Mouse (Mus musculus): Measurements from ENCODE around the gene Hpse2. TPM values are rescaled to one million over a fixed set of nuclear protein-coding genes. Genes with fewer than 3 reads are reported as not detected.

Gene Hpse2
- polyA plus RNA-seq, 1 experiment from 2014 or later: 0.73 TPM

- Histone ChIP-seq H3K27ac (ENCODE audit: low read depth, low read length) (no peak overlapping the region), H3K9me3 (ENCODE audit: control insufficient read depth, low read length) (no peaks in the 10 kb centered on the region), H3K4me3 (ENCODE audit: low read depth, low read length) (no peak overlapping the region), H3K9ac (ENCODE audit: low read depth, low read length) (no peak overlapping the region), H3K4me1 (replicated peaks; ENCODE audit: control insufficient read depth, insufficient read depth, low read length) (no peaks in the 10 kb centered on the region; the same call in 1 of the 2 replicates), H3K27me3 (ENCODE audit: control insufficient read depth, insufficient read depth, low read length) (no peaks in the 10 kb centered on the region), H3K4me2 (replicated peaks; ENCODE audit: low read depth, low read length) (no peak overlapping the region), H3K36me3 (ENCODE audit: control insufficient read depth, insufficient read depth, low read length) (no peaks in the 10 kb centered on the region)
- ATAC-seq (ENCODE audit: low FRiP score) (peak; percentile 75), DNase-seq (ENCODE audit: low spot score) (peak; percentile 64)
- WGBS: 30% methylated on average over 4 of the region's 4 CpGs
Measured at GRCm38 (mm10) chr19:42744162-42744586, 644.0 kb downstream of the Hpse2 start.

- Histone ChIP-seq H3K9ac (ENCODE audit: low read depth, low read length) (0 out of 2 replicates have a peak overlapping the region, but pooled peaks have one; percentile 7), H3K36me3 (ENCODE audit: control insufficient read depth, insufficient read depth, low read length) (no peaks in the 10 kb centered on the region), H3K27me3 (ENCODE audit: control insufficient read depth, insufficient read depth, low read length) (no peaks in the 10 kb centered on the region), H3K4me2 (replicated peaks; ENCODE audit: low read depth, low read length) (no peak overlapping the region), H3K9me3 (ENCODE audit: control insufficient read depth, low read length) (no peaks in the 10 kb centered on the region), H3K4me1 (replicated peaks; ENCODE audit: control insufficient read depth, insufficient read depth, low read length) (no peaks in the 10 kb centered on the region; the same call in 1 of the 2 replicates), H3K4me3 (ENCODE audit: low read depth, low read length) (no peak overlapping the region), H3K27ac (ENCODE audit: low read depth, low read length) (no peak overlapping the region)
- ATAC-seq (ENCODE audit: low FRiP score) (no peak), DNase-seq (ENCODE audit: low spot score) (no peak)
- 49% methylated on average over 16 of the region's 16 CpGs for WGBS
Measured at GRCm38 (mm10) chr19:42743261-42743660, 644.9 kb downstream of the Hpse2 start.

- WGBS: 82% methylated on average over 14 of the region's 14 CpGs
- H3K27me3 ChIP-seq (ENCODE audit: control insufficient read depth, insufficient read depth, low read length): no peaks in the 10 kb centered on the region
- H3K9ac ChIP-seq (ENCODE audit: low read depth, low read length): no peak overlapping the region
- H3K9me3 ChIP-seq (ENCODE audit: control insufficient read depth, low read length): no peaks in the 10 kb centered on the region
- no peak overlapping the region for H3K4me2 ChIP-seq (replicated peaks; ENCODE audit: low read depth, low read length)
- ATAC-seq (ENCODE audit: low FRiP score) (no peak), DNase-seq (ENCODE audit: low spot score) (no peak)
- no peaks in the 10 kb centered on the region; the same call in 1 of the 2 replicates for H3K4me1 ChIP-seq (replicated peaks; ENCODE audit: control insufficient read depth, insufficient read depth, low read length)
- no peaks in the 10 kb centered on the region for H3K36me3 ChIP-seq (ENCODE audit: control insufficient read depth, insufficient read depth, low read length)
- no peak overlapping the region for H3K27ac ChIP-seq (ENCODE audit: low read depth, low read length)
- no peak overlapping the region for H3K4me3 ChIP-seq (ENCODE audit: low read depth, low read length)
Measured at GRCm38 (mm10) chr19:42741884-42742283, 646.3 kb downstream of the Hpse2 start.

- Histone ChIP-seq H3K27me3 (ENCODE audit: control insufficient read depth, insufficient read depth, low read length) (no peaks in the 10 kb centered on the region), H3K9me3 (ENCODE audit: control insufficient read depth, low read length) (no peaks in the 10 kb centered on the region), H3K36me3 (ENCODE audit: control insufficient read depth, insufficient read depth, low read length) (no peaks in the 10 kb centered on the region), H3K9ac (ENCODE audit: low read depth, low read length) (no peak overlapping the region), H3K4me3 (ENCODE audit: low read depth, low read length) (no peak overlapping the region), H3K4me1 (replicated peaks; ENCODE audit: control insufficient read depth, insufficient read depth, low read length) (no peaks in the 10 kb centered on the region; the same call in 1 of the 2 replicates), H3K27ac (ENCODE audit: low read depth, low read length) (no peak overlapping the region), H3K4me2 (replicated peaks; ENCODE audit: low read depth, low read length) (no peak overlapping the region)
- no peak for DNase-seq (ENCODE audit: low spot score)
- no peak for ATAC-seq (ENCODE audit: low FRiP score)
- WGBS: 70% methylated on average over 8 of the region's 8 CpGs
Measured at GRCm38 (mm10) chr19:42740163-42740899, 647.8 kb downstream of the Hpse2 start.

GRCm38 (mm10) chr19:42739734-42740133 is 648.4 kb downstream of the Hpse2 start:
- H3K27me3 ChIP-seq (ENCODE audit: control insufficient read depth, insufficient read depth, low read length): no peaks in the 10 kb centered on the region

GRCm38 (mm10) chr19:42737753-42738152 is 650.4 kb downstream of the Hpse2 start:
- H3K9me3 ChIP-seq (ENCODE audit: control insufficient read depth, low read length): no peaks in the 10 kb centered on the region
- H3K27me3 ChIP-seq (ENCODE audit: control insufficient read depth, insufficient read depth, low read length): no peaks in the 10 kb centered on the region
- DNase-seq (ENCODE audit: low spot score): no peak
- no peak overlapping the region for H3K27ac ChIP-seq (ENCODE audit: low read depth, low read length)
- H3K4me2 ChIP-seq (replicated peaks; ENCODE audit: low read depth, low read length): no peak overlapping the region
- no peak overlapping the region for H3K9ac ChIP-seq (ENCODE audit: low read depth, low read length)
- H3K4me3 ChIP-seq (ENCODE audit: low read depth, low read length): no peak overlapping the region
- no peak for ATAC-seq (ENCODE audit: low FRiP score)
- no peaks in the 10 kb centered on the region for H3K36me3 ChIP-seq (ENCODE audit: control insufficient read depth, insufficient read depth, low read length)
- WGBS: 70% methylated on average over 9 of the region's 9 CpGs
- no peaks in the 10 kb centered on the region for H3K4me1 ChIP-seq (replicated peaks; ENCODE audit: control insufficient read depth, insufficient read depth, low read length)

More at GRCm38 (mm10) chr19:42739734-42740133, 648.4 kb downstream of the Hpse2 start:
- DNase-seq (ENCODE audit: low spot score): no peak
- Histone ChIP-seq H3K4me2 (replicated peaks; ENCODE audit: low read depth, low read length) (no peak overlapping the region), H3K4me3 (ENCODE audit: low read depth, low read length) (no peak overlapping the region), H3K9me3 (ENCODE audit: control insufficient read depth, low read length) (no peaks in the 10 kb centered on the region), H3K27ac (ENCODE audit: low read depth, low read length) (no peak overlapping the region), H3K4me1 (replicated peaks; ENCODE audit: control insufficient read depth, insufficient read depth, low read length) (no peaks in the 10 kb centered on the region; the same call in 1 of the 2 replicates), H3K36me3 (ENCODE audit: control insufficient read depth, insufficient read depth, low read length) (no peaks in the 10 kb centered on the region), H3K9ac (ENCODE audit: low read depth, low read length) (no peak overlapping the region)
- 88% methylated on average over 6 of the region's 6 CpGs for WGBS
- ATAC-seq (ENCODE audit: low FRiP score): no peak

Other genes with a start within 250 kb of the Hpse2 start
- 0.39 and 1.1 TPM in 2 replicates for gene Cnnm1, start 52.1 kb upstream of the Hpse2 start, polyA plus RNA-seq (2014; fragmentation: Nextera tagmentation; extraction: Ambion mirVana)
- 51.0 and 53.4 TPM in 2 replicates for gene Got1, start 136.2 kb upstream of the Hpse2 start, polyA plus RNA-seq (2014; fragmentation: Nextera tagmentation; extraction: Ambion mirVana)
- gene Nkx2-3, start 224.0 kb upstream of the Hpse2 start, polyA plus RNA-seq (2014; fragmentation: Nextera tagmentation; extraction: Ambion mirVana): 0.20 and 0.38 TPM in 2 replicates

Data from hindbrain, embryonic 11.5 days (tissue).